Mouse (Mus musculus) testis, adult 2 months (tissue): ENCODE measurements around the gene Sox6. TPM values are rescaled to one million over a fixed set of nuclear protein-coding genes. Genes with fewer than 3 reads are reported as not detected.

Experiments used
- H3K27ac ChIP-seq: fragments of 200-500 bp; 2 replicates; pipeline ENCODE4 v1.5.1; 2012; ENCODE audit warnings: low read depth, low read length; ENCODE audit not compliant: control insufficient read depth, insufficient read depth
- H3K27me3 ChIP-seq: fragments of 200-500 bp; 2 replicates; pipeline ENCODE4 v1.6.1; 2012; ENCODE audit warnings: mild to moderate bottlenecking, low read length, moderate library complexity; ENCODE audit not compliant: control insufficient read depth, insufficient read depth
- H3K36me3 ChIP-seq: fragments of 200-500 bp; 2 replicates; pipeline ENCODE4 v1.6.1; 2012; ENCODE audit warnings: mild to moderate bottlenecking, low read length; ENCODE audit not compliant: control insufficient read depth, insufficient read depth
- H3K4me1 ChIP-seq: fragments of 200-500 bp; 2 replicates; pipeline ENCODE4 v1.6.1; 2012; ENCODE audit warnings: low read length; ENCODE audit not compliant: control insufficient read depth, insufficient read depth
- H3K4me3 ChIP-seq: fragments of 200-500 bp; 2 replicates; pipeline ENCODE4 v1.5.1; 2012; ENCODE audit warnings: low read depth, mild to moderate bottlenecking, low read length, moderate library complexity, mixed read lengths; ENCODE audit not compliant: control insufficient read depth
- CTCF ChIP-seq: fragments of 200-500 bp; IDR thresholded peaks from 2 replicates; pipeline ENCODE4 v1.5.1; 2012; ENCODE audit warnings: low read depth, mild to moderate bottlenecking, inconsistent platforms, low read length, moderate library complexity; ENCODE audit not compliant: control insufficient read depth, insufficient read depth, insufficient replicate concordance
- POLR2A ChIP-seq: fragments of 200-500 bp; IDR thresholded peaks from 2 replicates; pipeline ENCODE4 v1.6.1; 2012; ENCODE audit warnings: low read depth, mild to moderate bottlenecking, inconsistent platforms, low read length, moderate library complexity; ENCODE audit not compliant: control insufficient read depth
- polyA plus RNA-seq: library from polyadenylated mRNA; depleted of rRNA; stranded (reverse); fragments of >200 nt; gene quantifications from 2 replicates; pipeline ENCODE4 v1.2.3, GENCODE M21; 2012

Sox6 gene
- polyA plus RNA-seq, 1 experiment: 137 TPM

GRCm38 (mm10) chr7:116036591-116037555 is 1.7 kb downstream of the Sox6 start:
- no peak for TF ChIP-seq POLR2A
- H3K27me3 ChIP-seq: peaks cover 2% of the 10 kb centered on the region
- H3K27ac ChIP-seq: no peak overlapping the region
- H3K4me1 ChIP-seq: peaks cover 40% of the 10 kb centered on the region
- H3K36me3 ChIP-seq: peaks cover 2% of the 10 kb centered on the region; the same call in 1 of the 2 replicates
- H3K4me3 ChIP-seq: no peak overlapping the region; the same call in 1 of the 2 replicates

- H3K4me3 ChIP-seq: no peak overlapping the region
- H3K27me3 ChIP-seq: peaks cover 5% of the 10 kb centered on the region
- TF ChIP-seq POLR2A: no peak
- H3K4me1 ChIP-seq: peaks cover 49% of the 10 kb centered on the region
- peaks cover 2% of the 10 kb centered on the region; the same call in 1 of the 2 replicates for H3K36me3 ChIP-seq
- no peak overlapping the region for H3K27ac ChIP-seq
Observed at GRCm38 (mm10) chr7:116035504-116035903, 3.1 kb downstream of the Sox6 start.

GRCm38 (mm10) chr7:116034282-116034758 is 4.3 kb downstream of the Sox6 start:
- Histone ChIP-seq H3K27ac (no peak overlapping the region), H3K27me3 (peaks cover 5% of the 10 kb centered on the region), H3K4me1 (peaks cover 44% of the 10 kb centered on the region), H3K36me3 (peaks cover 2% of the 10 kb centered on the region; the same call in 1 of the 2 replicates), H3K4me3 (peak overlapping the region; percentile 10; the same call in 1 of the 2 replicates)
- no peak for TF ChIP-seq POLR2A

- H3K36me3 ChIP-seq: peaks cover 2% of the 10 kb centered on the region; the same call in 1 of the 2 replicates
- H3K27ac ChIP-seq: no peak overlapping the region
- TF ChIP-seq POLR2A (no peak), CTCF (no peak)
- peaks cover 5% of the 10 kb centered on the region for H3K27me3 ChIP-seq
- H3K4me3 ChIP-seq: peak overlapping the region; percentile 55
- peaks cover 40% of the 10 kb centered on the region for H3K4me1 ChIP-seq
Observed at GRCm38 (mm10) chr7:116033371-116034241, 5.0 kb downstream of the Sox6 start.

- Histone ChIP-seq H3K36me3 (peaks cover 2% of the 10 kb centered on the region; the same call in 1 of the 2 replicates), H3K27me3 (peaks cover 5% of the 10 kb centered on the region), H3K27ac (no peak overlapping the region), H3K4me3 (peak overlapping the region; percentile 66; the same call in 1 of the 2 replicates), H3K4me1 (peaks cover 36% of the 10 kb centered on the region)
- TF ChIP-seq POLR2A (no peak), CTCF (peak; percentile 11; the same call in 1 of the 2 replicates)
Observed at GRCm38 (mm10) chr7:116032596-116033307, 5.8 kb downstream of the Sox6 start.

- peaks cover 32% of the 10 kb centered on the region for H3K4me1 ChIP-seq
- H3K27ac ChIP-seq: no peak overlapping the region
- no peak for TF ChIP-seq POLR2A
- peaks cover 5% of the 10 kb centered on the region for H3K27me3 ChIP-seq
- peak overlapping the region; percentile 66 for H3K4me3 ChIP-seq
- no peaks in the 10 kb centered on the region for H3K36me3 ChIP-seq
Observed at GRCm38 (mm10) chr7:116031718-116032595, 6.6 kb downstream of the Sox6 start.
